Mouse (Mus musculus) heart, embryonic 16.5 days (tissue): Measurements from ENCODE around the gene St3gal3. TPM values are rescaled to one million over a fixed set of nuclear protein-coding genes. Genes with fewer than 3 reads are reported as not detected.

Experiments used
- ATAC-seq: fragments of 200-750 bp; cut with Nextera tagmentation; replicated peaks from 2 replicates; pipeline ENCODE4 v1.8.0; 2017; ENCODE audit warnings: moderate number of reproducible peaks; ENCODE audit not compliant: insufficient read depth, low FRiP score; ENCODE audit errors: extremely low read depth
- H3K27ac ChIP-seq: fragments of 300-500 bp; sonication (generic); 2 replicates; pipeline ENCODE4 v1.5.1; 2014; ENCODE audit warnings: mild to moderate bottlenecking, low read length, control low read depth, moderate library complexity
- H3K27me3 ChIP-seq: fragments of 300-500 bp; sonication (generic); 2 replicates; pipeline ENCODE4 v1.6.1; 2014; ENCODE audit warnings: low read length, mixed read lengths; ENCODE audit not compliant: control insufficient read depth, insufficient read depth
- H3K36me3 ChIP-seq: fragments of 300-500 bp; sonication (generic); 2 replicates; pipeline ENCODE4 v1.6.1; 2014; ENCODE audit not compliant: control insufficient read depth, insufficient read depth
- H3K4me1 ChIP-seq: fragments of 300-500 bp; sonication (generic); 2 replicates; pipeline ENCODE4 v1.6.1; 2014; ENCODE audit warnings: low read length, mixed read lengths; ENCODE audit not compliant: control insufficient read depth, insufficient read depth
- H3K4me2 ChIP-seq: fragments of 300-500 bp; sonication (generic); 2 replicates; pipeline ENCODE4 v1.6.1; 2014; ENCODE audit warnings: low read depth, mild to moderate bottlenecking, control low read depth, low read length
- H3K4me3 ChIP-seq: fragments of 300-500 bp; sonication (generic); 2 replicates; pipeline ENCODE4 v1.5.1; 2014; ENCODE audit warnings: mild to moderate bottlenecking, control low read depth, low read length
- H3K9ac ChIP-seq: fragments of 300-500 bp; sonication (generic); 2 replicates; pipeline ENCODE4 v1.6.1; 2014; ENCODE audit warnings: low read length, control low read depth
- H3K9me3 ChIP-seq: fragments of 300-500 bp; sonication (generic); replicated peaks from 2 replicates; pipeline ENCODE4 v1.6.1; 2016; ENCODE audit warnings: low read length; ENCODE audit not compliant: control insufficient read depth
- WGBS: fragments of 180-500 bp; shearing (Covaris S2); extraction: QIAGEN DNeasy Blood & Tissue Kit; methylation state at CpG from one replicate; pipeline ENCODE4 v1.1.7; 2014; 5-methylcytosine and 5-hydroxymethylcytosine counted together
- polyA plus RNA-seq: library from polyadenylated mRNA; unstranded; fragments of >200 nt; fragmentation: Nextera tagmentation; extraction: Ambion mirVana; gene quantifications from 2 replicates; pipeline ENCODE4 v1.2.1, GENCODE M21; 2015

Gene St3gal3
- polyA plus RNA-seq, 1 experiment from 2014 or later = 7.8 TPM

- no peak for ATAC-seq
- Histone ChIP-seq H3K9me3 (no peaks in the 10 kb centered on the region), H3K27me3 (no peaks in the 10 kb centered on the region), H3K27ac (no peak overlapping the region), H3K9ac (no peak overlapping the region), H3K36me3 (peaks cover 6% of the 10 kb centered on the region; the same call in 1 of the 2 replicates), H3K4me1 (peaks cover 5% of the 10 kb centered on the region), H3K4me3 (no peak overlapping the region), H3K4me2 (no peak overlapping the region)
- WGBS = 71% methylated on average over 8 of the region's 8 CpGs
These were observed 31.4 kb downstream of the St3gal3 start for GRCm38 (mm10) chr4:118103280-118103830.

GRCm38 (mm10) chr4:118101497-118101896, 33.2 kb downstream of the St3gal3 start:
- Histone ChIP-seq H3K27me3 (no peaks in the 10 kb centered on the region), H3K4me2 (no peak overlapping the region), H3K9me3 (no peaks in the 10 kb centered on the region), H3K9ac (no peak overlapping the region), H3K36me3 (no peaks in the 10 kb centered on the region), H3K4me3 (no peak overlapping the region), H3K4me1 (peaks cover 5% of the 10 kb centered on the region), H3K27ac (no peak overlapping the region)
- ATAC-seq = no peak
- 64% methylated on average over 6 of the region's 6 CpGs for WGBS

GRCm38 (mm10) chr4:118099637-118100364, 34.9 kb downstream of the St3gal3 start:
- 81% methylated on average over 8 of the region's 8 CpGs for WGBS
- Histone ChIP-seq H3K4me2 (no peak overlapping the region), H3K4me3 (no peak overlapping the region), H3K27me3 (no peaks in the 10 kb centered on the region), H3K4me1 (no peaks in the 10 kb centered on the region), H3K9me3 (no peaks in the 10 kb centered on the region), H3K27ac (no peak overlapping the region), H3K9ac (no peak overlapping the region), H3K36me3 (peaks cover under 1% of the 10 kb centered on the region; the same call in 1 of the 2 replicates)
- ATAC-seq = no peak

- WGBS = 87% methylated on average over 6 of the region's 6 CpGs
- no peaks in the 10 kb centered on the region for H3K27me3 ChIP-seq
- no peak overlapping the region for H3K4me3 ChIP-seq
These were observed 36.1 kb downstream of the St3gal3 start for GRCm38 (mm10) chr4:118098571-118098970.

GRCm38 (mm10) chr4:118096069-118096468, 38.6 kb downstream of the St3gal3 start:
- Histone ChIP-seq H3K4me2 (no peak overlapping the region), H3K36me3 (peaks cover 5% of the 10 kb centered on the region; the same call in 1 of the 2 replicates), H3K27ac (no peak overlapping the region), H3K27me3 (no peaks in the 10 kb centered on the region), H3K9me3 (no peaks in the 10 kb centered on the region), H3K4me3 (no peak overlapping the region), H3K9ac (no peak overlapping the region), H3K4me1 (no peaks in the 10 kb centered on the region)
- ATAC-seq = no peak
- 74% methylated on average over 6 of the region's 6 CpGs for WGBS

More at GRCm38 (mm10) chr4:118098571-118098970, 36.1 kb downstream of the St3gal3 start:
- no peak for ATAC-seq
- no peaks in the 10 kb centered on the region for H3K4me1 ChIP-seq
- peaks cover 5% of the 10 kb centered on the region; the same call in 1 of the 2 replicates for H3K36me3 ChIP-seq
- H3K9me3 ChIP-seq = no peaks in the 10 kb centered on the region
- H3K9ac ChIP-seq = no peak overlapping the region
- no peak overlapping the region for H3K4me2 ChIP-seq
- H3K27ac ChIP-seq = no peak overlapping the region

GRCm38 (mm10) chr4:118092784-118093457, 41.8 kb downstream of the St3gal3 start:
- H3K9ac ChIP-seq = no peak overlapping the region
- no peak overlapping the region for H3K4me2 ChIP-seq
- no peak overlapping the region for H3K4me3 ChIP-seq
- peaks cover 5% of the 10 kb centered on the region; the same call in 1 of the 2 replicates for H3K36me3 ChIP-seq
- WGBS = 92% methylated on average over 11 of the region's 11 CpGs
- H3K4me1 ChIP-seq = no peaks in the 10 kb centered on the region
- H3K27ac ChIP-seq = no peak overlapping the region
- no peaks in the 10 kb centered on the region for H3K9me3 ChIP-seq
- H3K27me3 ChIP-seq = no peaks in the 10 kb centered on the region
- ATAC-seq = no peak

GRCm38 (mm10) chr4:118090449-118090848, 44.3 kb downstream of the St3gal3 start:
- Histone ChIP-seq H3K9me3 (no peaks in the 10 kb centered on the region), H3K9ac (no peak overlapping the region), H3K4me3 (no peak overlapping the region), H3K4me2 (no peak overlapping the region), H3K4me1 (no peaks in the 10 kb centered on the region), H3K27ac (no peak overlapping the region), H3K27me3 (no peaks in the 10 kb centered on the region), H3K36me3 (peaks cover 5% of the 10 kb centered on the region; the same call in 1 of the 2 replicates)
- ATAC-seq = no peak
- 83% methylated on average over 11 of the region's 11 CpGs for WGBS

GRCm38 (mm10) chr4:118089939-118090338, 44.8 kb downstream of the St3gal3 start:
- no peak overlapping the region for H3K4me2 ChIP-seq
- WGBS = 46% methylated on average over 9 of the region's 9 CpGs
- H3K36me3 ChIP-seq = peaks cover 5% of the 10 kb centered on the region; the same call in 1 of the 2 replicates
- no peak overlapping the region for H3K9ac ChIP-seq
- H3K27me3 ChIP-seq = no peaks in the 10 kb centered on the region
- ATAC-seq = no peak
- peaks cover 2% of the 10 kb centered on the region; the same call in 1 of the 2 replicates for H3K4me1 ChIP-seq
- H3K4me3 ChIP-seq = no peak overlapping the region
- no peaks in the 10 kb centered on the region for H3K9me3 ChIP-seq
- H3K27ac ChIP-seq = no peak overlapping the region

- H3K4me1 ChIP-seq = peaks cover 12% of the 10 kb centered on the region
- no peak overlapping the region for H3K9ac ChIP-seq
- 79% methylated on average over 2 of the region's 2 CpGs for WGBS
- no peak for ATAC-seq
- H3K36me3 ChIP-seq = no peaks in the 10 kb centered on the region
- H3K4me2 ChIP-seq = no peak overlapping the region
- no peak overlapping the region for H3K4me3 ChIP-seq
- H3K27ac ChIP-seq = no peak overlapping the region
- H3K9me3 ChIP-seq = no peaks in the 10 kb centered on the region
- no peaks in the 10 kb centered on the region for H3K27me3 ChIP-seq
These were observed 45.9 kb downstream of the St3gal3 start for GRCm38 (mm10) chr4:118088771-118089170.
